In genomic region chr4:54527660-54528059, GRCm38 (mm10) we compare ENCODE assay signal across 8 mouse cellular contexts.
DNase-seq lines count a peak whose midpoint lies in the region; ATAC-seq lines count a peak whose summit lies in the region.

No protein-coding gene starts in this region.

- H3K27ac ChIP-seq in liver, embryonic 16.5 days (ENCODE audit: low read length), result no peak overlapping the region
- H3K27ac ChIP-seq in hindbrain, embryonic 13.5 days, result no peak overlapping the region

- intact Hi-C loops in gastrocnemius, postnatal 14 days (cut with DNase I; ENCODE audit: low total_unique reads), result no loop called here

- no peaks in the 10 kb centered on the region for H3K9me3 ChIP-seq in liver, embryonic 16.5 days (replicated peaks; ENCODE audit: control insufficient read depth, low read length)
- H3K9me3 ChIP-seq in hindbrain, embryonic 13.5 days, result no peaks in the 10 kb centered on the region

- peak; percentile 31 for DNase-seq in kidney, adult 9 months
- no peak for DNase-seq in kidney, adult 18-20 months
- peak; percentile 93 for DNase-seq in MEL-GATA-1-ER (ENCODE audit: extremely low read depth, low read depth)
- DNase-seq in gastrocnemius, postnatal 14 days, result peak; percentile 27
- DNase-seq in retina, postnatal 1 day, result no peak

- no peaks in the 10 kb centered on the region for H3K36me3 ChIP-seq in liver, embryonic 16.5 days (ENCODE audit: control insufficient read depth, insufficient read depth)
- no peaks in the 10 kb centered on the region for H3K36me3 ChIP-seq in hindbrain, embryonic 13.5 days

- no peak overlapping the region for H3K4me3 ChIP-seq in liver, embryonic 16.5 days (ENCODE audit: low read depth, low read length)
- H3K4me3 ChIP-seq in hindbrain, embryonic 13.5 days, result no peak overlapping the region

- no peaks in the 10 kb centered on the region for H3K27me3 ChIP-seq in liver, embryonic 16.5 days (ENCODE audit: control insufficient read depth, insufficient read depth, low read depth, low read length)
- no peaks in the 10 kb centered on the region for H3K27me3 ChIP-seq in hindbrain, embryonic 13.5 days

- no peak overlapping the region for H3K4me2 ChIP-seq in liver, embryonic 16.5 days (ENCODE audit: low read depth, low read length)
- H3K4me2 ChIP-seq in hindbrain, embryonic 13.5 days, result no peak overlapping the region

- WGBS in liver, embryonic 16.5 days (ENCODE audit: insufficient replicate concordance), result 34% methylated on average over 2 of the region's 2 CpGs
- 90% methylated on average over 2 of the region's 2 CpGs for WGBS in hindbrain, embryonic 13.5 days

- no peaks in the 10 kb centered on the region for H3K4me1 ChIP-seq in liver, embryonic 16.5 days (ENCODE audit: control insufficient read depth, low read depth, low read length)
- H3K4me1 ChIP-seq in hindbrain, embryonic 13.5 days (replicated peaks), result no peaks in the 10 kb centered on the region

- H3K9ac ChIP-seq in liver, embryonic 16.5 days (ENCODE audit: low read depth, low read length), result no peak overlapping the region
- no peak overlapping the region for H3K9ac ChIP-seq in hindbrain, embryonic 13.5 days

- ATAC-seq in liver, embryonic 16.5 days (ENCODE audit: low read depth), result peak; percentile 59
- ATAC-seq in hindbrain, embryonic 13.5 days (ENCODE audit: low FRiP score), result no peak
- ATAC-seq in erythroid progenitor cell, adult 5-6 weeks (replicated peaks; ENCODE audit: low FRiP score, poor library complexity, severe bottlenecking), result no peak

Comparison
In these comparisons a context has a peak if more than half of its experiments do, and no peak if none do; other contexts are left out.
1. DNase-seq: peak in kidney, adult 9 months (single experiment), MEL-GATA-1-ER (single experiment) and gastrocnemius, postnatal 14 days (single experiment); none in kidney, adult 18-20 months (single experiment) and retina, postnatal 1 day (single experiment).